Mouse (Mus musculus): Measurements from ENCODE around the gene Rreb1.

Gene Rreb1

DNA sequence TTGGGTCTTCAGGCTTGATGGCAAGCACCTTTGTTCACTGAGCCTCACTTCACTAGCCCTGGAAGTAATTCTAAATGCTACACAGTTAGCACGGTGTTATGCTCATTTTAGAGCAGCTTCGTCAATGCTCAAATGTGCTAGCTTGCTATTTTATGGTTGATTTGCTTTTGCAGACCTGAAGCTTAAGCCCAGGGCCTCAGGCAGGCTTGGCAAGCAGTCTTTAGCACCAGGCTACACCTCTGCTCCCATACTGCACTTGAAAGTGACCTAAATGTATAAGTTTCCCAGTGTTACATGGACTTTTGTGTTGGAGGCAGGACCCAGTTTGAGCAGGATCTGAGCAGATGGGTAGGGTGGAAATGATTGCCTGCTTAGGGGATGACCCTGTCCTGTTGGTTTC lies 97.7 kb downstream of the Rreb1 start:
- no peak for DNase-seq (ENCODE audit: low spot score in 2 of 2)

DNA sequence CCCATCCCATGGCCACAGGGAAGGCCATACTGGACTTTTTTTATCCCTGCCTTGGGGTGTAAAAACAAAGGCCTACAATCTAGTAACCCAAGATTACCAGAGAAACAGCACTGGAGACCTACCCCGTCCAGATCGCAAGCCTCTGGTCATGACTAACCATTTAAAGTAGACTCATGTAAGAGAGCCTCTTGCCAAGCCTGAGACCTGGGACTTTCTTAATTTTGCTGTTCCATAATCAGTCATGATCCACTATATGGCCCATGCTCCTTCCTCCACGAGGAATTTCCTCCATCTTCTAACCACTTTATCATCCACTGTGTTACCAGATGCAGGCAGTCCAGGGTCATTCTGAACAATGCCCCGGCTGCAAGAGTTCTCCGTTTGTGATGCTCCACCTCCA lies 98.2 kb downstream of the Rreb1 start:
- DNase-seq (ENCODE audit: low spot score in 2 of 2): no peak

DNA sequence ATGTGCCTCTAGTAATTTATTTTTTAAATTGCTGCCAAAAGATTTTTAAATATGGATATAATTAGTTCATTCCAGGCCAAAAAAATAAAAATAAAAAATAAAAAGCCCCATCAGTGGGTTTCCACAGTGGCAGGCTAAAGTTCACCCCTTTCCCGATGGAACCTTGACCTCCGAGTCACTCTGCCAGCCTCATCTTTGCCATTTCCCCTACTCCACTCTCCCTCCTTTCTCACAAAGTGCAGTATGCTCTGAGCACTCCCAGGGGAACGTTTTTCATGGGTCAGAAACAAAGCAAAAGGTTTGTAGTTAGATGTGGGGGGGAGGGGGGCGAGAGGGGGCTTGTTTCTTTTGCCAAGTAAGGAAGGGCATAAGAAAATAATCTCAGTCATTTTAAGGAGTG lies 98.6 kb downstream of the Rreb1 start:
- no peak for DNase-seq (ENCODE audit: low spot score in 2 of 2)

DNA sequence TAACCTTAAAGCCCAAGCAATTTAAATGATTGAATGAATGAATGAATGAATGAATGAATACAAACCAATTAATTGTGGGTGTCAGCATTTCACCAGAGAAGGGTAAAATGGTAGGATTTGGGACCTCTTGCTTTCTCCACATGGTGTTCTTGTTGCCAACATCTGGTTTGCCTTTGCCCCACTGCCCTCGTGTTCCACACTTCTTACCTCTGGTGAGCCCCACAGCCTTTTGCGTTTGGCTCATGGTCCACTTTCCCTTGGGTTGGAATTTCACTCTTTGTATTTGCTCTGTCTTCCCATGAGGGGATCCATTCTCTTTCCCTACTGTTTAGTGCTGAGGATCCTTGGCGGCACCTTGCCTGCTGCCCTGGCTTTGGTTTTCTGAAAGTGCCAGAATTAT lies 99.0 kb downstream of the Rreb1 start:
- no peak for DNase-seq (ENCODE audit: low spot score in 2 of 2)

DNA sequence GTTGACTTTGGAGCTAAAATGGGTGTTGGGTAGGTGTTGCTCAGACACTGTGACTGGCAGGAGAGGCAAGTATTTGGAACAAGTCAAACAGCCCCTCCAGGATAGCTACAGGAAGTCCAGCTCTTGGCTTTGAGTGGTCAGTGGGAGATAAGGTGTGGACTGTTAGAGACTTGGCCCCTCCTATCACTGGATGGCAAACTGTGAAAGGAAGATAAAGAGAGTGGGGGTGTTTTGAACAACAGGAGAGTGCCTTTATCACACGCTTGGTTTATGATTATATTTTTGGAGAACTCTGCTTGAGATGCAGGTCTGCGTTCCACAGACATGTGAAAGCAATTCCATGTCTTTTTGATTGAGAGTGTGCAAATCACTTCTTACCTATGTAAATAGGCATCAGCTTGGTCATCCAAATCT lies 100.7 kb downstream of the Rreb1 start:
- no peak for DNase-seq (ENCODE audit: low spot score in 2 of 2)

DNA sequence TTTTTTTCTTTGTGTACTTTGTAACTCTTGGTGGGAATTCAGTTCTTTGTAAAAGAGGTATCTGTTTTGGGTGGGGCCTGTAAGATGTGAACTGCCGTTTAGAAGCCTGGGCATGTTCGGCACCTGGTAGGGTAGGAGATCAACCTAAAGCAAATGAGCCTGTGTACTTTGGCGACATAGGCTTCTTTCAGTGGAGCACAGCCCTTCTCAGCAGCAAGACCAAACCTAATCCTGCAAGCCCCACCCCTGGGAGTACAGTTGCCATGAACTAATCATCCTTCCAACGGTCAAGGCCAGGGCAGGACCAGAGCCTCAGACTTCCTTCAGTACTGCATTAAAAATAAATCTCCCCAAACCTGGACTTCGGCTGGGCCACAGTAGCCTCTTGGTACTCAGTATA lies 101.4 kb downstream of the Rreb1 start:
- no peak for DNase-seq (ENCODE audit: low spot score in 2 of 2)

GRCm38 (mm10) chr13:37880035-37880434 lies 101.8 kb downstream of the Rreb1 start:
- DNase-seq (ENCODE audit: low spot score in 2 of 2): no peak

DNA sequence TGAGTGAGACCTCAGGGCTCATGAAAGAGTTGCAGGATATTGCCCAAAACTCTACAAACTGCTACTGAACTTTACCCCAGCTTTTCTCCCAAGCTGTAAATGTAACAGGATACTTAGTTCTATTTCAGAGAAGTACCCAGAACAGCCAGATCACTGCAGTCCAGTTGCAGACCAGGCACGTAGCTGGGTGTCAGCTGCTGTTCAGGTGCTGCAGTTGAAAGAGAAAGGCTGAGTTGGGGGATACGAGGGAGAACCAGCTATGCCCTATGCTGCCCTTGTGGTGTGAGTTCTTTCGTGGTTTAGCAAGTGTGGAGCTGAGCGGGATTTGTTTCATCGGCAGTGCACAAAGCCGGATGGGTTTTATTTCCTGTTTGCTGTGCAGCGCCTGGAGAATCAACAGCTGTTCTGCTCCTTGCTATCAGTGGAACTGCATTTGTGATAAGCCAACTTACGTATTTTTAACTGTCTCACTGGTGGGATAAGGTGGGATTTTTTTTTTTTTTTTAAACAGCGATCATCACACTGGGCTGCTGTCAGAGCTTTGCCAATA lies 102.5 kb downstream of the Rreb1 start:
- DNase-seq (ENCODE audit: low spot score in 2 of 2): no peak

GRCm38 (mm10) chr13:37882521-37882920 lies 104.3 kb downstream of the Rreb1 start:
- no peak for DNase-seq (ENCODE audit: low spot score in 2 of 2)

DNA sequence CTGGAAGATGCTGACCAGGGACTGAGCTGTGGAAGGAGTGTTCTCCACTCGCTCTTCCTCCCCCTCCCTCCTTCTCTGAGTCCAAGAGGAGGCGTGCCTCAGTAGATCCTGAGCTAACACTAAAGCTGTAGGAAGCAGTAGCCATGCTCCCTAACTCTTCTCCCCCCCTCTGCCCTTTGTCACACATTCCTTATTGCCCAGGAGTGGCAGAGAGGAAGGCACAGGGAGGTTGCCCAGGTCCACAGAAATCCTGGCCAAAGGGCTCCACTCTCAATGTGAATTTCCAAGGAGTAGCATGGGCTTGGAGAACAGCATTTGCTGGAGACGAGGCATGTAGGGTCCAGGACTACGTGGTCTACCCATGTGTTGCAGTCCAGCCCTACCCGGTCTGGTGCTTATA lies 104.8 kb downstream of the Rreb1 start:
- DNase-seq (ENCODE audit: low spot score in 2 of 2): no peak

GRCm38 (mm10) chr13:37885392-37885791 lies 107.2 kb downstream of the Rreb1 start:
- DNase-seq (ENCODE audit: low spot score in 2 of 2): no peak

DNA sequence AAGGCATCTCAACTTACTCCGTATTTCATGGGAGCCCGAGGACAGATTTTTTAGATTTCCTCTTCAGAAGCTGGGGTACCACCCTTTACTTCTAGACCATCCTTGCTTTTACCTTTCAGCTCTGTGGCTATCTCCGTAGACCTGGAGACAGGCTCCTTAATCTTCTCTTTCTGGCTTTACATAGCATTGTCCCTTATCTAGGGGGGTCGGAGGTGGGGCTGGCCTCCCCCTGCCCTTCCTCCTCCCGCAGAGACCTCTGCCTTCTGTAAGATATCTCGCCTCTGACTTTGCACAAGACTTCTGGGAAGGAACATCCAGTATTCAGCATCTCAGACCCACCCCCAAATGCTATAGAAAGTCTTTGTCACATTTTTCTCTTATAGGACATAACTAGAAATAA lies 107.8 kb downstream of the Rreb1 start:
- no peak for DNase-seq (ENCODE audit: low spot score in 2 of 2)

GRCm38 (mm10) chr13:37894756-37895155 lies 116.6 kb downstream of the Rreb1 start:
- DNase-seq (ENCODE audit: low spot score in 2 of 2): no peak

- no peak for DNase-seq (ENCODE audit: low spot score in 2 of 2)
Measured at GRCm38 (mm10) chr13:37895564-37896254, 117.5 kb downstream of the Rreb1 start.

DNA sequence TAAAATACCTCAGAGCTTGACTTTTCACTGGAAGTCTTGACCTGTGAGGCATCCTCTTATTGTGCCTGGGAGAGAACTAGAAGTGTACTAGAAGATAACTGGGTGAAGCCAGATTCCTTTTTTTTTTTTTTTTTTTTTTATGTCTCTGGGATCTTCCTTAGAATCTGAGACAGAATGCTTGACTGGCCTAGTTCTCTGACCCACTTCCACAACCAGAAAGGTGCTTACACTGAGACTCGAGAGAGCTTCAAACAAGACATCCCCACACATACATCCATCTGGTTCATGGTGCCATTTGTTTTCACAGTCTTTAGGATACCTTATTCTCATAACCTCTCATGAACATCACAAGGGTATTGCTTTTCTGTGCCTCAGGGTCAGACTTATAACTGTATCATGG lies 118.2 kb downstream of the Rreb1 start:
- no peak for DNase-seq (ENCODE audit: low spot score in 2 of 2)

DNA sequence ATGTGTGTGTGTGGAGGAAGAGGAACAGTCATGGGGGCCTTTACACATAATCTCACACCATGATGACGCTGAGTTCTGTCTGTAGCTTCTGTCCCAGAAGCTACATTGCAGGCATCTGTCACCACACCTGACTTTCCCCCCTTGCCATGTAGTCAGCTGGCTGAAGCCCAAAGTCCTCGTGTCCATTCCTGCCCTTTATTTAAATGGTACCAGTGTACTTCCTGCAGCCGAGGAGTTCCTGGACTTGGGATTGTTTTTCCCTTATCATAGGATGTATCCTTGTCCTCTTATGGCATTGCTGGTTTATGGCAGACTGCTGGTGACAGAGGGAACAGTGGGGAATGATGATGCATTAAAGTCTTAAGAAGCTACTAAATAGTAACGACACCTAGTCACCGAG lies 120.6 kb downstream of the Rreb1 start:
- no peak for DNase-seq (ENCODE audit: low spot score in 2 of 2)

GRCm38 (mm10) chr13:37903036-37903435 lies 124.8 kb downstream of the Rreb1 start:
- no peak for DNase-seq (ENCODE audit: low spot score in 2 of 2)

DNA sequence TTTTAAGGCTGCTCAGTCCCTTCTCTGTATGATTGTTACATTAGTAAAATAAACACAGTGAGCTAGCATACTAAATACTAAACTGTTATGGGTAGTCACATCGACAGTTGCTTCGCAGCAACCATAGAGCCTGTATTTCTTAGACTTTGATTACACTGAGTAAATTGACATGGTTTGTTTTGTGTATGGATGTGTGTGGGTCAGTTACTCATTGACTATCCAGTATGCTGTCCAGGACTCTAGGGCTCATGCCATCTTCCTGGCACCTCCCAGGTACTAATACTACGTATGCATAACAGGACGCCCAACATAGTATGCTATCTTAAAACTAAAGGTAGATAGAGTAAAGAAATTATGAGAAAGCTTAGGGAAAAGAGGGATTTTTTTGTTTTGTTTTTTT lies 125.3 kb downstream of the Rreb1 start:
- DNase-seq (ENCODE audit: low spot score in 2 of 2): no peak

DNA sequence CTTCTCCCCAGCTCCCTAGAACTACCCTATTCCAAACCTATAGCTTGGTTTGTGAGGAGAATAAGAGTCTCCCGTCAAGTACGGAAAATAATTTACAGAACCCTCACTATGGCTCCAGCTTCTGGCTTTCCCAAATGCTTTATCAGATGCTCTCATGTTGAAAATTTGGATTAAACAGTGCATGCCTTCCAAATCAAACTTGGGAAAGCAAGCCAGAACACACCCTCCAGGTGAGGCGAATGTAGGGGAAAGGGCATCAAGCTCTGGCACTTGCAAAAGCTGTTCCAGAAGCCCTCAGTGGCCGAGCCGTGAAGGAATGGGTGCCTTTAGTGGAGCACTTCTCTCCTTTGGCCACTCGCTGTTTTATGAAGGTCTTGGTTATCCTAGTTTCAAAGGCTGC lies 126.2 kb downstream of the Rreb1 start:
- DNase-seq (ENCODE audit: low spot score in 2 of 2): no peak

- DNase-seq (ENCODE audit: low spot score in 2 of 2): no peak
Measured at GRCm38 (mm10) chr13:37908061-37908460, 129.9 kb downstream of the Rreb1 start.

DNA sequence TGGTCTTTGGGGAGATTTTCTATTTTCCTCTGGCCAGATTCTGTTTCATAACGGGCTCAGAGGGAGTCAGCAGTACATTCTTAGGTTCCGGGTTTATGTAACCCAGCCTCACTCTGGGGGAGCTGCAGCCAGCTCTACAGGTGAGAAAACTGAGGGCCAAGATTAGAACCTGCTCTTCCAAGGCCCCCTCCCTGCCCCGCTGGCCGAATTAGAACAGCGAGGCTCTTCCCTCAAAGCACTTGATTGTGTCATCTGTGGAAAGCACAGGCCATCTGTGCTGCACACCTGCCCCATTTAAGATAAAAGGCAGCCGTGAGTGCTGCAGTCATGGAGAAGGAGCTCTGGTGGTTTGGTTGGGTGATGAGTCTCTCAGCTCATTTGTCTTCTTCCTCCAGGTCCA lies 130.3 kb downstream of the Rreb1 start:
- no peak for DNase-seq (ENCODE audit: low spot score in 2 of 2)

DNA sequence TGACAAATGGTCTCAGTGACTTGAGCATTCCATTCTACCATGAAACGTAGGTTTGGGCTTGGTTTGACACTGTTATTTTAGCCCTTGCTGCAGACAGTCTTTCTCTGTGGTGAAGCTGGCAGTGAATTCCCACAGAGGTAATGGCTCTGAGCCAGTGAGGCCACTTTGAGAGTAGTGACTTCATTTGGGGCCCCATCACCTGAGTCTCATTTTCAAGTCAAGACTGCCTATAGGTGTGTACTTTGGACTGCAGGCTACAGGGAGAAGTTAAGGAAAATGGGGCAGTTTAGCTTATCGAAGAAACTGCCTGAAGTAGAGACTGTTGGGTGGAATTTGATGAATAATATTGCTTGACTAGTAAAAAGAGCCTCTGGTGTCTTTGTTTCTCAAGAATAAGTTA lies 131.0 kb downstream of the Rreb1 start:
- no peak for DNase-seq (ENCODE audit: low spot score in 2 of 2)

- DNase-seq (ENCODE audit: low spot score in 2 of 2): no peak
Measured at GRCm38 (mm10) chr13:37912011-37912410, 133.8 kb downstream of the Rreb1 start.
